Mouse (Mus musculus) bone marrow macrophage, adult 2 months (primary cell): ENCODE results near the gene Pdcd6.

ENCODE experiments used
- CTCF ChIP-seq: IDR thresholded peaks from 2 replicates; pipeline ENCODE4 v1.5.1; 2012; ENCODE audit warnings: low read depth, mild to moderate bottlenecking, low read length, moderate library complexity
- POLR2A ChIP-seq: IDR thresholded peaks from 2 replicates; pipeline ENCODE4 v1.6.1; 2012; ENCODE audit warnings: mild to moderate bottlenecking, low read depth, low read length, borderline replicate concordance

DNA sequence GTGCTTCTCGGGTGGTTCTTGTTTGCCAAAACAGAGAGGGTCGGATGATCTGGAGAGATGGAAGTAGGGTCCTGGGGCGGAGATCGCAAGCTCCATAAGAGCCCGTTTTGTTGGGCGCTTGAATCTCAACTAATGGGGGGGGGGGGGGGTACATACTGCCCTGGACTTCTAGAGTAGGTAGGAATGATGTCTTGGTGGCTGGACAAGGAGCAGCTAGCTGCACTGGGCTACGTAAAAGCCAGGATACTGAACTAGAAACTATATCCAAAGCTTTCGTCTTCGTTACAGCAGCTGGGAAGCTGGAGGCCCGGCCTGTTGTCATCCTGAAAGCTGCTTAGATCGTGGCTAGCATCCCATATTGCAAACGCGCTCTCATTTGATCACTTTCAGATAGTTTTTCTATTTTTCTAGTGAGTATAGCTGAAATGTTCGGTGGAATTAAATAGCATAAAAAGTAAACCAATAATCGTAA lies 33.1 kb upstream of the Pdcd6 start:
- TF ChIP-seq CTCF (no peak), POLR2A (no peak)
